Mouse (Mus musculus) embryonic facial prominence, embryonic 12.5 days (tissue): ENCODE measurements around the gene Sdhd. TPM values are rescaled to one million over a fixed set of nuclear protein-coding genes. Genes with fewer than 3 reads are reported as not detected.

Experiments used
- ATAC-seq: fragments of 200-750 bp; cut with Nextera tagmentation; 2 replicates; pipeline ENCODE4 v1.8.0; 2017; ENCODE audit not compliant: insufficient number of reproducible peaks, insufficient read depth, low FRiP score, low TSS enrichment
- H3K27ac ChIP-seq: fragments of 300-500 bp; sonication (generic); 2 replicates; pipeline ENCODE4 v1.5.1; 2016; ENCODE audit warnings: mild to moderate bottlenecking
- H3K27me3 ChIP-seq: fragments of 300-500 bp; sonication (generic); 2 replicates; pipeline ENCODE4 v1.6.1; 2016; ENCODE audit warnings: mild to moderate bottlenecking, moderate library complexity
- H3K36me3 ChIP-seq: fragments of 300-500 bp; sonication (generic); 2 replicates; pipeline ENCODE4 v1.6.1; 2016; ENCODE audit warnings: mild to moderate bottlenecking
- H3K4me1 ChIP-seq: fragments of 300-500 bp; sonication (generic); 2 replicates; pipeline ENCODE4 v1.6.1; 2016
- H3K4me2 ChIP-seq: fragments of 300-500 bp; sonication (generic); replicated peaks from 2 replicates; pipeline ENCODE4 v1.6.1; 2016; ENCODE audit warnings: mild to moderate bottlenecking, moderate library complexity
- H3K4me3 ChIP-seq: fragments of 300-500 bp; sonication (generic); 2 replicates; pipeline ENCODE4 v1.5.1; 2016; ENCODE audit warnings: mild to moderate bottlenecking
- H3K9ac ChIP-seq: fragments of 300-500 bp; sonication (generic); 2 replicates; pipeline ENCODE4 v1.6.1; 2016; ENCODE audit warnings: mild to moderate bottlenecking, moderate library complexity
- H3K9me3 ChIP-seq: fragments of 300-500 bp; sonication (generic); 2 replicates; pipeline ENCODE4 v1.6.1; 2016; ENCODE audit warnings: mild to moderate bottlenecking, moderate library complexity
- WGBS: fragments of 180-500 bp; shearing (Covaris S2); methylation state at CpG from one replicate; pipeline ENCODE4 v1.1.7; 2016; 5-methylcytosine and 5-hydroxymethylcytosine counted together
- polyA plus RNA-seq: library from polyadenylated mRNA; unstranded; fragments of >200 nt; fragmentation: Nextera tagmentation; extraction: Ambion mirVana; gene quantifications from 2 replicates; pipeline ENCODE4 v1.2.1, GENCODE M21; 2016

The Sdhd gene
- polyA plus RNA-seq, 1 experiment from 2014 or later = 240 TPM

DNA sequence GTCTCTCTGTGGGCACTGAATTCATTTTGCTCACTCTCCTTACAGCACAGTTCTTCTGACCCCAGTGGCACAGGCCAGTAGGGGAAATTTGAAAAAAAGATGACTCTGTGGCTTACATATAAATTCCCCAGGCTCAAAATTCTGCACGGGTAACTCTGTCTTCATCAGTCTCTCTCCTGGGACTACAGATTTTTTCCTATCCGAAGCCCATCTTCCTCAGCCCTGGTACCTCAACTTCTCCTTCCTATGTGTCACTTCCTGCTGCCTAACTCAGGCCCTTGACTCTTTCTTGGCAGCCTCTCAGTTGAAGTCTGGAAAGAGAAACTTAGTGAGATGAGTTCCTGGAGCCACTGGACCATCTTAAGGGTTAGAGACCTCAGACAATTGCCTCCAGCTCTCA is 50.1 kb downstream of the Sdhd start:
- Histone ChIP-seq H3K4me2 (no peak overlapping the region), H3K4me3 (no peak overlapping the region), H3K9ac (no peak overlapping the region), H3K36me3 (no peaks in the 10 kb centered on the region), H3K27ac (no peak overlapping the region), H3K27me3 (no peaks in the 10 kb centered on the region), H3K4me1 (peaks cover 8% of the 10 kb centered on the region; the same call in 1 of the 2 replicates), H3K9me3 (no peaks in the 10 kb centered on the region)
- WGBS = 69% methylated on average over 2 of the region's 2 CpGs
- ATAC-seq = no peak

DNA sequence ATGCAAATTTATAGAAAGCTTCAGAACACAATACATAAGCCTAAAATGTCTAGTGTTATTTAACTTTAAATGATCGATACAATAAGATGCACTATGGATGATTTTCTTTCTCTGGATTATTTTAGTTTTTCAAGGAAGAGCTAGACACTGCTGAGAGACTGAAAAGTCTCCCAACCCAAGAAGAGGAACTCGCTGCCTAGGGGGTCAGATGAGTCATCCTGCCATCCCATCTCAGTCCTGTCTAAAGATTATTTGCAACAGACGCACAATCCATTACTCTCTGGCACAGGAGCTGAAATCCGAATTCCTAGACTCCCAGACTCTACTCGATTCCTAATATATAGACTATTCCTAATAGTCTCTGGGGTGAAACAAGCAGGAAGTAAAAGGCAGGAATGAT is 51.4 kb downstream of the Sdhd start:
- Histone ChIP-seq H3K36me3 (no peaks in the 10 kb centered on the region), H3K4me1 (peaks cover 8% of the 10 kb centered on the region; the same call in 1 of the 2 replicates), H3K27ac (no peak overlapping the region), H3K27me3 (no peaks in the 10 kb centered on the region), H3K9ac (no peak overlapping the region), H3K4me2 (no peak overlapping the region), H3K9me3 (no peaks in the 10 kb centered on the region), H3K4me3 (no peak overlapping the region)
- no peak for ATAC-seq
- WGBS = 78% methylated on average over 5 of the region's 5 CpGs

DNA sequence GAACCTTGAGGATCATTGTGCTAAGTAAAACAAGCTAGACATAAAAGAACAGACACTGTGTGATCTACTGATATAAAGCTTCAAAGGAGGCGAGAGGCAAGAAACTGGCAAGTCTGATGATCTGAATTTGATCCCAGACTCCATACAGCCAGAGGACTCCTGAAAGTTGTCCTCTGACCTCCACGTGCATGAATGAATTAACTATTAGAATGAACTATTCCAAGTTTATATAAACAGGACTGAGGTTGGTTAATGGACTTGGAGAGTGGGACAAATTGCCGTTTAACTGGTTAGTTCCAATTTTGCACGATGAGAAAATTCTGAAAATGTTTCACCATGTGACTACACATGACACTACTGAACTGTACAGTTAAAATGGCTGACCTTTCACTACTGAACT is 54.7 kb downstream of the Sdhd start:
- Histone ChIP-seq H3K36me3 (no peaks in the 10 kb centered on the region), H3K27ac (no peak overlapping the region), H3K4me1 (no peaks in the 10 kb centered on the region), H3K9me3 (no peaks in the 10 kb centered on the region), H3K27me3 (no peaks in the 10 kb centered on the region), H3K4me3 (no peak overlapping the region), H3K4me2 (no peak overlapping the region), H3K9ac (no peak overlapping the region)
- no peak for ATAC-seq
- WGBS = 77% methylated on average over 4 of the region's 4 CpGs

DNA sequence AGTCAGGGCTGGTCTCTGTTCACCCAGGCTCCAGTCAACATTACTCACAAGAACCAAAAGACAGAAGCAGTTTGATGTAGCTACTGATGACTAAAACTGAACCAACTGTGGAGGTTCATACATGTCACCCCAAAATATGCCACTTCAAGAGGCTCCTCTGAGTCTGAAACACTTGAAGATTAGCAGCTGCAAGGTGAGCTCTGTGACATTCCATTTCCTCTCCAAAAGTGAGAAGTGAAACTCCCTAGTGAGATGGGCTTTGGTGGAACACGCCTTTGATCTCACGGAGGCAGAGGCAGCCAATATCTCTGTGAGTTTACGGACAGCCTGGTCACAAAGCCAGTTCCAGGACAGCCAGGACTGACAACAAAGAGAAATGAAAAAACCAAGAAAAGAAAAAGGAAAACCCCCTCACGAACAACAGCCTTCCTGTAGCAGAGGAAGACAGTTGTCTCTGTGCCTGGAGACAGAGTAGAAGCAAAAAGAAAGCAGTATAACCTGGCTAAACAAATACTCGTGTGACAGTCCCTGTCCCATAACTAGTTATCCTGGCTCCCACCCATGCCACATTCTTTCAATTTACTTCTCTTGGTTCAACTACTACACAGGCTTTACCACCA is 55.6 kb downstream of the Sdhd start:
- H3K27me3 ChIP-seq = no peaks in the 10 kb centered on the region
- no peak overlapping the region for H3K9ac ChIP-seq
- H3K27ac ChIP-seq = no peak overlapping the region
- ATAC-seq = no peak
- no peak overlapping the region for H3K4me2 ChIP-seq
- no peaks in the 10 kb centered on the region for H3K36me3 ChIP-seq
- H3K9me3 ChIP-seq = no peaks in the 10 kb centered on the region
- 51% methylated on average over 5 of the region's 5 CpGs for WGBS
- no peaks in the 10 kb centered on the region for H3K4me1 ChIP-seq
- H3K4me3 ChIP-seq = no peak overlapping the region

Other genes starting within 250 kb of the Sdhd start
- 1.2 TPM in 2 replicates for gene Plet1, start 109.3 kb downstream of the Sdhd start, polyA plus RNA-seq
- 71.9 and 73.6 TPM in 2 replicates for gene Pts, start 75.1 kb downstream of the Sdhd start, polyA plus RNA-seq
- gene Il18, start 49.0 kb downstream of the Sdhd start, polyA plus RNA-seq = 3.3 and 5.1 TPM in 2 replicates
- gene Bco2, start 48.6 kb downstream of the Sdhd start, polyA plus RNA-seq = 0.12 TPM in 1 of 2 replicates, not detected in the other
- not detected in 2 replicates for gene Tex12, start 42.5 kb downstream of the Sdhd start, polyA plus RNA-seq
- gene Timm8b, start 98 bp upstream of the Sdhd start, polyA plus RNA-seq = 304 and 322 TPM in 2 replicates
- gene Pih1d2, start 13.5 kb upstream of the Sdhd start, polyA plus RNA-seq = 4.4 and 4.8 TPM in 2 replicates
- gene Nkapd1, start 13.7 kb upstream of the Sdhd start, polyA plus RNA-seq = 28.5 and 31.4 TPM in 2 replicates
- 44.4 and 47.4 TPM in 2 replicates for gene Dlat, start 56.0 kb upstream of the Sdhd start, polyA plus RNA-seq
- 20.2 and 20.8 TPM in 2 replicates for gene Dixdc1, start 135.7 kb upstream of the Sdhd start, polyA plus RNA-seq
- gene 2310030G06Rik, start 142.7 kb upstream of the Sdhd start, polyA plus RNA-seq = 4.5 and 4.6 TPM in 2 replicates
- 25.4 and 36.0 TPM in 2 replicates for gene Cryab, start 147.5 kb upstream of the Sdhd start, polyA plus RNA-seq
- 8.5 and 10.1 TPM in 2 replicates for gene Hspb2, start 148.5 kb upstream of the Sdhd start, polyA plus RNA-seq
- 10.5 and 12.5 TPM in 2 replicates for gene Fdxacb1, start 164.4 kb upstream of the Sdhd start, polyA plus RNA-seq
- gene Alg9, start 171.2 kb upstream of the Sdhd start, polyA plus RNA-seq = 43.9 and 44.1 TPM in 2 replicates
- 31.5 and 34.2 TPM in 2 replicates for gene 1110032A03Rik, start 171.7 kb upstream of the Sdhd start, polyA plus RNA-seq
- 96.2 and 96.6 TPM in 2 replicates for gene Ppp2r1b, start 241.5 kb upstream of the Sdhd start, polyA plus RNA-seq